Mouse (Mus musculus) layer of hippocampus, adult 2 months (tissue): Measurements from ENCODE around the gene Spop. TPM values are rescaled to one million over a fixed set of nuclear protein-coding genes. Genes with fewer than 3 reads are reported as not detected.

Experiments used
- DNase-seq, 2 experiments: peaks; one replicate each; pipeline ENCODE4 v3.0.0; 2022; ENCODE audit warnings: low spot score in 2 of 2
- H3K27ac ChIP-seq: fragments of 200-600 bp; 2 replicates; pipeline ENCODE4 v1.8.1; 2022
- H3K4me3 ChIP-seq: fragments of 200-600 bp; 2 replicates; pipeline ENCODE4 v1.8.1; 2022; ENCODE audit warnings: mild to moderate bottlenecking
- CTCF ChIP-seq: fragments of 200-600 bp; conservative IDR thresholded peaks from 2 replicates; pipeline ENCODE4 v1.8.1; 2022; ENCODE audit warnings: antibody characterized with exemption, mild to moderate bottlenecking, moderate library complexity
- total RNA-seq, 2 experiments: library from RNA; stranded (reverse); gene quantifications; 2 replicates each; pipeline ENCODE4 v1.2.3; 2021

Spop gene
- total RNA-seq, 2 experiments from 2014 or later, result 170 to 176 TPM

DNA sequence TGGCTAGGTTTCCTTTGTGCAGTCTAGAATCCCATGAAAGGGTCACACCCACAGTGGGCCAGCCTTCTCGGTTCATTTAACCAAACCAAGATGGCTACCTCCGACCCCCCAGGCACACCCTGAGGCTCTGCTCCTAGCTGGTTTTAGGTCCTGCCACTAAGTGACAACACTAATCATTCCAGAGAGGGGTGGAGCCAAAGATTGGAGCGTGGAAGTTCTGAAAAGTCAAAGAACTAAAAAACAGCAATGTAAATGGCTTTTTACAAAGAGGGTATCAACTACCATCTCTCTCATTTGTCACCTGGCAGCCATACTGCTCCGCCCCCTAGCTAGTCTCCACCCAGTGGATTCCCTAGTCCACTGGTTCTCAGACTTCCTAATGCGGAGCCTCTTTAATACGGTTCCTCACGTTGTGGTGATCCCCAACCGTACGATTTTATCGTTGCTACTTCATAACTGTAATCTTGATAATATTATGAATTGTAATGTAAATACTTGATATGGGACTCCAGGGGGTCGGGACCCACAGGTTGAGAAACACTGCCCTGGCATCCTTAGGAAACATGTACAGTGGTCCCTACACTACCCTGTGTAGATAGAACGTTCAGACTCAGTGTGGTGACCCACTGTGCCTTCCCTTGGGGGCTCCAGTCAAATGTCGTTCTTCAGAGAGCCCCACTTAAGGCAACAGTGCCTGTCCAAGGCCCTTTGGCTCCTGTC, 118.6 kb downstream of the Spop start:
- TF ChIP-seq CTCF, result no peak
- no peak overlapping the region for H3K27ac ChIP-seq
- DNase-seq, result no peak

DNA sequence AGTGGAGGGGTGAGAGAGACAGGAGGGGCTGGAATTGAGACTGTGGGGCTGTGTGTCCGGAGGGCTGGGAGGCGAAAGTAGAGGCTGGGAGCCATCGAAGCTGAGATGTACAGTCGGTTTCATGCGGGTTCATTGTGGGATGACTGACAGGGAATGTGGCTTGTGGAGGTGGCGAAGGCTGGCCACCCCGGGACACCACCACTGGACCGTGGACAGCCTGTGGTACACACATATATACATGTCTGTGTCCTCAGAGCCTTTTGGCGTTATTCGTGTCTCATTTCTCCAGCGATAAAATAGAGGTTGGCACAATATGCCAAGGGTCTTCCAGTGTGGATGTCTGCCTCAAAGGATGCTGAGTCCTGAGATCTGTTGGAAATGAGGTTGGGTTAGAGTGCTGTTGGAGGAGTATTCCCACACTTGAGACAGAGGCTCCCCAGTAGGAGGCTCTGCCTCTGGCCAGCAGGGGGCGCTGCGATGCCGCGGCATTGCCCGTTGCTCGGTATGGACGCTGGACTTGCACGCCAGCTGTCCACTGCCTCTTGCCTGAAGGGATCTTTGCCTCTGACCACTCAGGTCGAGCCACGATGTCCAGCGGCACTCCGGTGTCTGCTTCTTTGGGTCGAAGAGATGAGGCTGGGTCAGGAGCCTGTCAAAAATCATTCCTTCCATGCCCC, 119.7 kb downstream of the Spop start:
- peak; percentile 78 to 93 for DNase-seq
- H3K4me3 ChIP-seq, result no peak overlapping the region
- no peak overlapping the region for H3K27ac ChIP-seq
- peak; percentile 100 for TF ChIP-seq CTCF

More for the DNA sequence above, 118.6 kb downstream of the Spop start:
- H3K4me3 ChIP-seq, result no peak overlapping the region

DNA sequence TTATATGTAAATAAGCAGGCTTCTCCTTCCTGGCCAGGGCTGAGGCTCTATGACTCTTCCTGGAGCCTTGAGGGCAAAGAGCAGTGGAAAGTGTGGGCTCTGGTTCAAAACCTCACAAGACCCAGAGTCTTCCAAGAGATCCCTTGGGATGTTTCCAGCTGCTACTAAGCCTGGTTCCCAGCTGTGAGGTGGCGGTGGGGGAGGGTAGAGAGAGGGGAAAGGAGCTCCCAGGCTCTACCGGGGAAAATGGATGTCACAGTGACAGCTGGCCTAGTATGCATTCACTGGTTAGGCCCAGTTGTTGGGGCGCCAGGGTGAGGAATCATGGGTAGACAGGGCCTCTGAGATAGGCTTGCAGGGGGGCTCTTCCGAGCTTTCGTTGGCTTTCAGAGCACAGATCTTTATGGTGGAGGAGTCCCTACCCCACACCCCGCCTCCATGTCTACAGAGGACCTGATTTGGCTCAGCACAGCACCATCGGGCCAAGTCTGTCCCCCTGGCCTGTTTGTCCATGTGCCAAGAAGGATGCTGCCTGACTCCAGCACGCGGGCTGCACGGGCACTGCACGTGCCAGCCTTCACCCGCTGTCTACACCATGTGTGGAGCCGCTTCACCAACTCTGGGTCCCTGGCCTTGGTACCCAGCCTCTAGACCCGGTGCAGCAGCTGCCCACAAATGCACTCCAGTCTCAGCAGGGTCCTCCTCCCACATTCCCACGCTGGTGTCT, 124.7 kb downstream of the Spop start:
- TF ChIP-seq CTCF, result no peak
- Histone ChIP-seq H3K4me3 (no peak overlapping the region), H3K27ac (no peak overlapping the region)
- no peak for DNase-seq

DNA sequence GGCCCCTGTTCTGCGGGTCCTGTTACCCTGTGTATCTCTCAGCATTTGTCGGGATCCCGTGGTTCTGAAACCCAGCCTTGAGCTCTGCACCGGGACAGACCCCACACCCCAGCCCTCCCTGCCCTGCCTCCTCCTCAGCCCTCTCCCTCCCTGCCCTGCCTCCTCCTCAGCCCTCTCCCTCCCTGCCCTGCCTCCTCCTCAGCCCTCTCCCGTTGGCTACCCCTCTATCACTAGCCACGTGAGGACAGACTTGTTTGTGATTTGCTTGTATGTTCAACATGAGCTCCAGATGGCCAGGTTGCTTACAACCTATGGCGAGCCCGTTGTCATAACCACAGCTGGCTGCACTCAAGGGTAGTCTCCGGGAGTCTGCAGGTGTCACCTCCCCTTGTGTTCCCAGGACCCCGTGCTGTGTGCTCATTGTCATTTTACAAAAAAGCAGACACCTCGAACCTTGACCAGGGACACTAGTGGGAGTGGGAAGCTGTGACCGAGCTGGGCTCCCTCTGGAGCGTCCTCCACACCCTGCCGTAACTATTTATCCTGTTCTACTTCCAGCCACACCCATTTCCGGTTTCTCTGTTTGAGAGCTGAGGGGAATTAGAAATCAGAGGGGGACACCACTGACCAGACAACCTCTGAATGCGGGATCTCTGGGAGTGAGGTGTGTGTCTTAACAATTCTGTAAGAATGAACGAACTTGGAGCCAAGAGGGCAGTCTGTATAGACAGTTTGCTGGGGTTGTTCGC, 126.9 kb downstream of the Spop start:
- Histone ChIP-seq H3K4me3 (no peak overlapping the region), H3K27ac (no peak overlapping the region)
- no peak for TF ChIP-seq CTCF
- no peak for DNase-seq

Other genes with a start within 250 kb of the Spop start
- not detected for gene Tac4, start 152.6 kb upstream of the Spop start, total RNA-seq
- gene Kat7, start 103.8 kb upstream of the Spop start, total RNA-seq, result 10 to 100 TPM; 83.3 to 85.7 TPM
- 1 to 10 TPM; 4.1 to 6.0 TPM for gene Fam117a, start 77.1 kb upstream of the Spop start, total RNA-seq
- gene Slc35b1, start 29.4 kb upstream of the Spop start, total RNA-seq, result 10 to 100 TPM; 64.4 to 69.2 TPM
- gene Nxph3, start 100.5 kb downstream of the Spop start, total RNA-seq, result 10 to 100 TPM; 13.5 to 18.5 TPM
- 1 to 10 TPM; 1.3 TPM for gene Ngfr, start 173.7 kb downstream of the Spop start, total RNA-seq